Mouse (Mus musculus): ENCODE measurements around the gene Pbld1. TPM values are rescaled to one million over a fixed set of nuclear protein-coding genes. Genes with fewer than 3 reads are reported as not detected.
A peak's percentile ranks its signal among the peaks of the same experiment; 100 is the strongest.
"Not testable (repeated sequence)": the region's sequence is repeated elsewhere in the genome, so short reads cannot be mapped to it uniquely, and the experiment has no call there.

Gene Pbld1
- polyA plus RNA-seq, 1 experiment from 2014 or later, result 0.58 TPM

DNA sequence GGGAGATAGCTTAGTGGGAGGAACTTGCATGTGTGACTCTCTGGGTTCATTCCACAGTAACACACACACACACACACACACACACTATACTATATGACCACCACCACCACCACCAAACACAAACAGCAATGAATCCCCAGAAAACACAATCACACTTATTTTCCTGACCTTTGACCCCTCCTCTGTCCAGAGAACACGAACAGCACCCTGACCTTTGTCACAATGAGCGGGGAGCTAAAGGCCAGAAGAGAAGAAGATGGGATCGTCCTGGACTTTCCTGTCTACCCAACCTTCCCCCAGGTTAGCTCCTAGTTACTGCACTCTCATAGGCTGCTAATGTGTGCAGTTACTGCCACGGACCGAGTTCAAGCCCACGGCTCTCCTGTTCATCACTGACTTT lies 8.0 kb upstream of the Pbld1 start:
- H3K4me1 ChIP-seq (ENCODE audit: control insufficient read depth, insufficient read depth, low read length), result no peaks in the 10 kb centered on the region
- H3K9me3 ChIP-seq (ENCODE audit: control insufficient read depth, low read length), result no peaks in the 10 kb centered on the region
- H3K4me3 ChIP-seq (replicated peaks; ENCODE audit: low read depth, low read length), result no peak overlapping the region
- DNase-seq, result no peak
- H3K4me2 ChIP-seq (ENCODE audit: low read length), result no peak overlapping the region
- H3K27ac ChIP-seq (replicated peaks; ENCODE audit: low read depth, low read length), result no peak overlapping the region
- ATAC-seq (ENCODE audit: low FRiP score, low TSS enrichment), result no peak
- H3K27me3 ChIP-seq (ENCODE audit: control insufficient read depth, insufficient read depth, low read length), result no peaks in the 10 kb centered on the region
- no peaks in the 10 kb centered on the region for H3K36me3 ChIP-seq (ENCODE audit: control insufficient read depth, insufficient read depth, low read length)
- no peak overlapping the region for H3K9ac ChIP-seq (replicated peaks; ENCODE audit: low read length)
- 85% methylated on average over 6 of the region's 6 CpGs for WGBS

DNA sequence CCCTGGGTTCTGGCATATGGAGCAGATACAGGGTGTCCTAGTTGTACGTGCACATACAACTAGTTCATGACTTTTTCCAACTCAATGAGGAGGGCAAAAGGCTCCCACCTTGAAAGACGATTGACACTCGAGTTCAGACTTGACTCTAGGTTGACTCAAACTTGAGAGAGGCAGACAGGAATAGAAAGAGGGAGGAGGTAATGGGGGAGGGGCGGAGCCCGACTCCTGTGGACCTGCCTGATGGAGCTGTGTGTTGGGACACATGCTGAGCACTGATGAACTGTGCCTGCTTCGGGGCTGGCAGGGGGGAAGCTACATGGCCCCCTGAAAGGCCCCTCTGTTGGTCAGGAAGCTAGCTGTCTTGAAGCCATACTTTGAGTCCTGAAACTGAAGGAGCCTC lies 7.0 kb upstream of the Pbld1 start:
- no peaks in the 10 kb centered on the region for H3K4me1 ChIP-seq (ENCODE audit: control insufficient read depth, insufficient read depth, low read length)
- no peak overlapping the region for H3K9ac ChIP-seq (replicated peaks; ENCODE audit: low read length)
- no peak overlapping the region for H3K4me2 ChIP-seq (ENCODE audit: low read length)
- ATAC-seq (ENCODE audit: low FRiP score, low TSS enrichment) (no peak), DNase-seq (no peak)
- H3K27ac ChIP-seq (replicated peaks; ENCODE audit: low read depth, low read length), result no peak overlapping the region
- no peak overlapping the region for H3K4me3 ChIP-seq (replicated peaks; ENCODE audit: low read depth, low read length)
- H3K27me3 ChIP-seq (ENCODE audit: control insufficient read depth, insufficient read depth, low read length), result no peaks in the 10 kb centered on the region
- 57% methylated on average over 6 of the region's 6 CpGs for WGBS
- H3K36me3 ChIP-seq (ENCODE audit: control insufficient read depth, insufficient read depth, low read length), result no peaks in the 10 kb centered on the region
- H3K9me3 ChIP-seq (ENCODE audit: control insufficient read depth, low read length), result no peaks in the 10 kb centered on the region

DNA sequence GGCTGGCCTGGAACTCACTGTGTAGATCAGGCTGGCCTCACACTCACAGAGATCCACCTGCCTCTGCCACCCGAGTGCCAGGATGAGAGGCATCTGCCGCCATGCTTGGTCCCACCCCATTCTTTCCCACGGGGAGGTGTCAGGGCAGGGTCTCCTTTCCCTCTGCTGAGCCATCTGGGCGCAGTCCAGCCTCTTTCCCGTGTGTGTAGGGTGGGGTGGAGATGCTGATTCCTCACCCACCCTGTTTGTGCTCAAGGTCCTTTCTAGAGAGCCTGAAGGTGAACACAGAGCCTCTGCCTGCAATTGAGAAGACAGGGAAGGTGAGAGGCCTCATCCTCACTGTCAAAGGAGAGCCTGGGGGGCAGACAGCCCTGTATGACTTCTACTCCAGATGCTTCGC lies 5.9 kb upstream of the Pbld1 start:
- not testable (repeated sequence) for H3K4me3 ChIP-seq (replicated peaks; ENCODE audit: low read depth, low read length); H3K4me2 ChIP-seq (ENCODE audit: low read length); DNase-seq; H3K27ac ChIP-seq (replicated peaks; ENCODE audit: low read depth, low read length); H3K9me3 ChIP-seq (ENCODE audit: control insufficient read depth, low read length); H3K9ac ChIP-seq (replicated peaks; ENCODE audit: low read length); H3K27me3 ChIP-seq (ENCODE audit: control insufficient read depth, insufficient read depth, low read length); H3K36me3 ChIP-seq (ENCODE audit: control insufficient read depth, insufficient read depth, low read length); ATAC-seq (ENCODE audit: low FRiP score, low TSS enrichment); H3K4me1 ChIP-seq (ENCODE audit: control insufficient read depth, insufficient read depth, low read length)
- 92% methylated on average over 6 of the region's 6 CpGs for WGBS

DNA sequence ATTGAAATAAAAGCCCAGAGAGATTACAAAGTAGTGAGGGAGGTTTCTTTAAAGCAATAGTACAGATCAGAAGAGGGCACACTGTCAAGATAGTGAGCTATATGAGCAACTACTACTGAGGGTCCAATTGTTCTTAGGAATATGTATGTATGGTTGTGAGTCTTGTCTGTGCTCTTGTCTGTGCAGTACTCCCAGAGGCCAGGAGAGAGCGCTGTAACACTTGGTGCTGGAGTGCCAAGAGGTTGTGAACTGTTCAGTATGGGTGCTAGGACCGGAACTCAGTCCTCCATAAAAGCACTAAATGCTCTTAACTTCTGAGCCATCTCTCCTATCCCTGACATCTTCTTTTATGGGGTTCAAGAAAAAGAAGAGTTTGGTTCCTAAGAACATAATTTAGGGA lies 5.4 kb upstream of the Pbld1 start:
- H3K27ac ChIP-seq (replicated peaks; ENCODE audit: low read depth, low read length), result no peak overlapping the region
- H3K9ac ChIP-seq (replicated peaks; ENCODE audit: low read length), result no peak overlapping the region
- no peaks in the 10 kb centered on the region for H3K9me3 ChIP-seq (ENCODE audit: control insufficient read depth, low read length)
- DNase-seq, result no peak
- H3K36me3 ChIP-seq (ENCODE audit: control insufficient read depth, insufficient read depth, low read length), result no peaks in the 10 kb centered on the region
- no peak for ATAC-seq (ENCODE audit: low FRiP score, low TSS enrichment)
- no peaks in the 10 kb centered on the region for H3K27me3 ChIP-seq (ENCODE audit: control insufficient read depth, insufficient read depth, low read length)
- WGBS, result 75% methylated on average over 2 of the region's 2 CpGs
- no peaks in the 10 kb centered on the region for H3K4me1 ChIP-seq (ENCODE audit: control insufficient read depth, insufficient read depth, low read length)
- H3K4me3 ChIP-seq (replicated peaks; ENCODE audit: low read depth, low read length), result no peak overlapping the region
- no peak overlapping the region for H3K4me2 ChIP-seq (ENCODE audit: low read length)

DNA sequence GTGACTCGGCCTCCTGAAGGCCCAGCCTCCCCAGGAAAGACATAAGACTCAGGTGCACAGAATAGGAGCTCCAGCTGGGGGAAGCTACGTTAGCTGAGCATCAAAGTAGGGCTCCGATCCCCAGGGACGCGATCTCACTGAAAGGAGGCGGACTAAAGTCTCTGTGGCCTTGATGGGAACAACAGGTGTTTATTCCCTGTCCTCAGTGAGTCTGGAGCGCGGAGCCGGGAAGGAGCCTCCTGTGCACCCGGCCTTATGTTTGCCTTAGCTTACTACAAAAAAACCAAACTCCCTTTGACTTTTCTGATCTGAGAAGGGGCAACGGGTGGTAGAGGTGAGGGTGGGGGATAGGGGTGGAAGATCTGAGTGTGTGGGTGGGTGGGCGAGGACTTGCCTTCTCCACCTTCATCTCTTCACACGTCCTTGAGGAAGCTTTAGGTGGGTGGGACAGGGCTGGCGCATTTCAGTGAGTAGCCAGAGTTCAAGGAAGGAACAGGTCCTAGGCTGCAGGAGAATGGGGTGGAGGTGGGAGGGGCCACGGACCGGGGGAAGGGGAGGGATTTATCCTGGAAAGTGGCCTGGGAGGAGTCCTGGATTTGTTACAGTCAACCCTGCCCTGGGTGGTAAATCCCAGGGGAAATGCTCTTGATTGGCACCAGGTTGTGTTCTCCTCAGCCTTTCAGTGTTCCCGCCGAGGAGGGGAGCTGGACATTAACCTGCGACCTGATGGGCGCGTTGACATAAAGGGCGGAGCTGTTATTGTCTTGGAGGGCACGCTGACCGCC lies 2.8 kb upstream of the Pbld1 start:
- H3K9ac ChIP-seq (replicated peaks; ENCODE audit: low read length), result no peak overlapping the region
- no peaks in the 10 kb centered on the region for H3K4me1 ChIP-seq (ENCODE audit: control insufficient read depth, insufficient read depth, low read length)
- DNase-seq (no peak), ATAC-seq (ENCODE audit: low FRiP score, low TSS enrichment) (no peak)
- no peaks in the 10 kb centered on the region for H3K9me3 ChIP-seq (ENCODE audit: control insufficient read depth, low read length)
- no peaks in the 10 kb centered on the region for H3K27me3 ChIP-seq (ENCODE audit: control insufficient read depth, insufficient read depth, low read length)
- H3K27ac ChIP-seq (replicated peaks; ENCODE audit: low read depth, low read length), result no peak overlapping the region
- 41% methylated on average over 24 of the region's 24 CpGs for WGBS
- H3K4me2 ChIP-seq (ENCODE audit: low read length), result no peak overlapping the region
- no peak overlapping the region for H3K4me3 ChIP-seq (replicated peaks; ENCODE audit: low read depth, low read length)
- no peaks in the 10 kb centered on the region for H3K36me3 ChIP-seq (ENCODE audit: control insufficient read depth, insufficient read depth, low read length)

DNA sequence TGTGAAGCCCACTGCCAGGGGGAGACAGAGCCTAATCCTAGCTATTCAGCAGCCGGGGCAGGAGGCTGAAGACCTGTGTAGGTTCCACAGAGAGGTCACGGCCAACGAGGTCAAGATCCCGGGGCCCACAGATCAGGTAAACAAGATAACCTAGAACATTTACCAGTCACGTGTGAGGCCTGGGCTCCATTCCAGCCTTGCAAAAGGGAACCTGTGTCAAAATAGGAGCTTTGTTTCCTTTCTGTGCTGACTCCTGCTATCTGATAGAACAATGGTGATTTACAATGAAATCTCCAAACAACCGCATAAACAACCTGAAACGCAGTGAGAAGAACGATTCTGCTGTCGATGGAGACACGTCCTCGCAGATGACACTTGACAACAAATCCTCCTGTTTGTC lies 444 bp downstream of the Pbld1 start:
- Histone ChIP-seq H3K36me3 (ENCODE audit: control insufficient read depth, insufficient read depth, low read length) (no peaks in the 10 kb centered on the region), H3K9me3 (ENCODE audit: control insufficient read depth, low read length) (no peaks in the 10 kb centered on the region), H3K4me3 (replicated peaks; ENCODE audit: low read depth, low read length) (no peak overlapping the region), H3K9ac (replicated peaks; ENCODE audit: low read length) (no peak overlapping the region), H3K4me2 (ENCODE audit: low read length) (no peak overlapping the region), H3K27me3 (ENCODE audit: control insufficient read depth, insufficient read depth, low read length) (no peaks in the 10 kb centered on the region), H3K27ac (replicated peaks; ENCODE audit: low read depth, low read length) (no peak overlapping the region), H3K4me1 (ENCODE audit: control insufficient read depth, insufficient read depth, low read length) (no peaks in the 10 kb centered on the region)
- 76% methylated on average over 11 of the region's 11 CpGs for WGBS
- no peak for DNase-seq
- ATAC-seq (ENCODE audit: low FRiP score, low TSS enrichment), result no peak

DNA sequence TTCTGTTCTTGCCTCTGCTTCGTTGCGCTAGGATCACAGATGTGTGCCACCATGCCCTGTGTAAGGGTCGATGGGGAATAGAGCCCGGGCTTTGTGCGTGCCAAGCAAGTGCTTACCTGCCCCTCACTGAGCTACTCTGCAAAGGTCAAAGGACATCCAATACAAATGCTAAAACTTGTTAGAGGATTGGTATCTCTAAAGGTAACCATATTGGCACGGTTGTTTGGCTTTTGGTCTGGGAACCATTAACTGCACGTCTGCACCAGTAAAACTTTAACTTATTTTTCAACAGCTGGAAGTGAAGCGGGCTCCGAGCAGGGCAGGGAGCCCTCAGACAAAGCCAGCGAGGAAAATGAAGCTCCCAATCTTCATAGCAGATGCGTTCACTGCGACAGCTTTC lies 1.3 kb downstream of the Pbld1 start:
- no peaks in the 10 kb centered on the region for H3K27me3 ChIP-seq (ENCODE audit: control insufficient read depth, insufficient read depth, low read length)
- WGBS, result 72% methylated on average over 12 of the region's 12 CpGs
- H3K9ac ChIP-seq (replicated peaks; ENCODE audit: low read length), result no peak overlapping the region
- H3K4me3 ChIP-seq (replicated peaks; ENCODE audit: low read depth, low read length), result no peak overlapping the region
- ATAC-seq (ENCODE audit: low FRiP score, low TSS enrichment) (no peak), DNase-seq (no peak)
- no peaks in the 10 kb centered on the region for H3K9me3 ChIP-seq (ENCODE audit: control insufficient read depth, low read length)
- no peaks in the 10 kb centered on the region for H3K4me1 ChIP-seq (ENCODE audit: control insufficient read depth, insufficient read depth, low read length)
- H3K27ac ChIP-seq (replicated peaks; ENCODE audit: low read depth, low read length), result no peak overlapping the region
- H3K4me2 ChIP-seq (ENCODE audit: low read length), result no peak overlapping the region
- no peaks in the 10 kb centered on the region for H3K36me3 ChIP-seq (ENCODE audit: control insufficient read depth, insufficient read depth, low read length)

DNA sequence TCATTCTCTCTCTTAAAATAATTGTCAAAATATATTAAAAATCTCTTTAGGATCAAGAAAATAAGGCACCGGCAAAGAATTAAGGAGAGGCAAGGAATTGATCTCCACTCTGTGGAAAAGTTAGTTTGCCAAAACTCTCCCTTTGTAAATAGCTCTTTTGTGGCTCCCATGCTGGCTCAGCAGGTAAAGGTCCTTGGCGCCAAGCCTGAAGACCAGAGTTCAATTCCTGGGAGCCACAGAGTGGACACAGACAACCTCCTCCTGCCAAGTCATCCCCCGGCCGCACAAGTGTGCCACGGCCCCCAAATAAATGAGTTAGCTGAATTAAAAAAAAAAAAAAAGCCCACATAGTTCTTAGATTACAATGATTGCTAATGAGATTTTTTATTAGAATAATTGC lies 2.7 kb downstream of the Pbld1 start:
- no peaks in the 10 kb centered on the region for H3K36me3 ChIP-seq (ENCODE audit: control insufficient read depth, insufficient read depth, low read length)

DNA sequence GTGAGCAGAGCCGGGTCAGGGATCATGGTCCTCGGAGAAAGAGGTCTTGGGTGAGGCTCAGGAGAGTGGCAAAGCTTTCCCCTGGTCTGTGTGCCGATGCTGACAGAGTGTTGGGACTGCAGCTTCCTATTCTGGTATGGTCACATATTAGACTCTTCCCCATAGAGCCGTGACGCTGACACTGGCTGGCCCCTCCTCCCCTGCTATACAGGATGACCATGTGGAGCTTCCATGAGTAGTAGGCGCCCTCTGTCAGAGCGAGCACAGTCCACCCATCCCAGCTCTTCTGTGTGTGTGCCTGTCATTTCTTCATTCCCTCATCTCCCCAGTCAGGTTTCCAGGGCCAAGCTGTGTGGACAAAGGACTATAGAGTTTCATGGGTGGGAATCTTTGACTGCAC lies 3.4 kb downstream of the Pbld1 start:
- 69% methylated on average over 7 of the region's 7 CpGs for WGBS
- Histone ChIP-seq H3K9ac (replicated peaks; ENCODE audit: low read length) (no peak overlapping the region), H3K4me3 (replicated peaks; ENCODE audit: low read depth, low read length) (no peak overlapping the region), H3K36me3 (ENCODE audit: control insufficient read depth, insufficient read depth, low read length) (no peaks in the 10 kb centered on the region), H3K4me1 (ENCODE audit: control insufficient read depth, insufficient read depth, low read length) (no peaks in the 10 kb centered on the region), H3K4me2 (ENCODE audit: low read length) (no peak overlapping the region), H3K27ac (replicated peaks; ENCODE audit: low read depth, low read length) (no peak overlapping the region), H3K9me3 (ENCODE audit: control insufficient read depth, low read length) (no peaks in the 10 kb centered on the region), H3K27me3 (ENCODE audit: control insufficient read depth, insufficient read depth, low read length) (no peaks in the 10 kb centered on the region)
- ATAC-seq (ENCODE audit: low FRiP score, low TSS enrichment) (peak; percentile 48; the same call in 1 of the 2 replicates), DNase-seq (no peak)

More for the DNA sequence above, 2.7 kb downstream of the Pbld1 start:
- no peak for DNase-seq
- no peak overlapping the region for H3K4me3 ChIP-seq (replicated peaks; ENCODE audit: low read depth, low read length)
- no peak overlapping the region for H3K27ac ChIP-seq (replicated peaks; ENCODE audit: low read depth, low read length)
- H3K4me1 ChIP-seq (ENCODE audit: control insufficient read depth, insufficient read depth, low read length), result no peaks in the 10 kb centered on the region
- 91% methylated on average over 5 of the region's 5 CpGs for WGBS
- H3K9ac ChIP-seq (replicated peaks; ENCODE audit: low read length), result no peak overlapping the region
- H3K9me3 ChIP-seq (ENCODE audit: control insufficient read depth, low read length), result no peaks in the 10 kb centered on the region
- no peak for ATAC-seq (ENCODE audit: low FRiP score, low TSS enrichment)
- H3K27me3 ChIP-seq (ENCODE audit: control insufficient read depth, insufficient read depth, low read length), result no peaks in the 10 kb centered on the region
- H3K4me2 ChIP-seq (ENCODE audit: low read length), result no peak overlapping the region
